Mouse (Mus musculus): ENCODE results near the gene Wdr62.

GRCm38 (mm10) chr7:30308076-30309005 lies 28.1 kb upstream of the Wdr62 start, which contains the start of gene Alkbh6:
- no peak for TF ChIP-seq MAX (IDR thresholded peaks at IDR 0.05)
- no peak for TF ChIP-seq CTCF (IDR thresholded peaks at IDR 0.05; ENCODE audit: control insufficient read depth, insufficient read depth, insufficient read length)
- no peak for TF ChIP-seq USF1 (IDR thresholded peaks at IDR 0.05; ENCODE audit: low read depth)

All from C2C12 (cell line).